Mouse (Mus musculus): ENCODE data around the gene Vmn2r16.

DNA sequence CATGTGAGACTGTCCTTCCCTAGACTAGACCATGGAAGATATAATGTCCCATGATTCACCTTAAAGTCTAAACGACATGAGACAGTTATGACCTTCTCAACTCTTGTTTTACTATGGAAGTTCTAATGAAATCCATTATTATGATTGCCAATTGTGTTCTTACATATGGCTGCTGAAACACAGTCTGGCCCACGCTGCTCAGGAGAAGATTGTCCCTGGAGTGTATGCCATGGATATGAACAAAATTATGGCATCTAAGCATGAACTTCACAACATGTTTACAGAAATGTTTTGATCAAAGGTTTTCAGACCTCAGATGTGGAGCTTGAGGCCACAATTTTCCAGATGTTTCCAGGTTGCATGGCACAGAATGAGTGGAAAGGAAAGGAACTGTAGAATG is at the start of gene Vmn2r16:
- TF ChIP-seq CTCF (IDR thresholded peaks at IDR 0.05; ENCODE audit: borderline replicate concordance, control insufficient read depth, extremely low read depth, insufficient read depth, low read length, poor library complexity), result no peak
- no peak for TF ChIP-seq POLR2A (IDR thresholded peaks at IDR 0.05; ENCODE audit: control insufficient read depth, extremely low read depth, insufficient read depth, low read length, poor library complexity)
